Comparison of ENCODE assay signal across 11 mouse cellular contexts in genomic region chr7:73553160-73553559, GRCm38 (mm10). TPM values are rescaled to one million over a fixed set of nuclear protein-coding genes. Genes with fewer than 3 reads are reported as not detected.
A peak's percentile ranks its signal among the peaks of the same experiment; 100 is the strongest.
DNase-seq lines count a peak whose midpoint lies in the region; ATAC-seq and TF ChIP-seq lines count a peak whose summit lies in the region.
"Had no signal": no experiment of that assay in that cellular context is flagged by ENCODE, and none has a peak within 500 bp of the region (broad histone marks: within the 10 kb centered on the region; RNA-seq: fewer than 3 reads in every experiment).

No protein-coding gene starts in this region.

- no peaks in the 10 kb centered on the region for H3K27me3 ChIP-seq in intestine, embryonic 14.5 days (replicated peaks; ENCODE audit: control insufficient read depth, insufficient read depth, low read length)
- H3K27me3 ChIP-seq in intestine, embryonic 15.5 days (replicated peaks) = no peaks in the 10 kb centered on the region
- no peaks in the 10 kb centered on the region for H3K27me3 ChIP-seq in MEL (ENCODE audit: control insufficient read depth in 1 of 2, insufficient read depth in 2 of 2, low read length in 2 of 2)
- no peaks in the 10 kb centered on the region for H3K27me3 ChIP-seq in limb, embryonic 14.5 days (ENCODE audit: control insufficient read depth, insufficient read depth, low read length)

- H3K4me1 ChIP-seq in intestine, embryonic 14.5 days (replicated peaks; ENCODE audit: control insufficient read depth, insufficient read depth, low read length) = peaks cover 4% of the 10 kb centered on the region; the same call in 1 of the 2 replicates
- peaks cover 3% of the 10 kb centered on the region; the same call in 1 of the 2 replicates for H3K4me1 ChIP-seq in intestine, embryonic 15.5 days (replicated peaks)
- peaks cover 6 to 31% of the 10 kb centered on the region in 2 experiments for H3K4me1 ChIP-seq in MEL (ENCODE audit: control insufficient read depth in 1 of 2, insufficient read depth in 2 of 2, low read length in 2 of 2)
- peaks cover 3% of the 10 kb centered on the region; the same call in 1 of the 2 replicates for H3K4me1 ChIP-seq in limb, embryonic 14.5 days (ENCODE audit: control insufficient read depth, insufficient read depth, low read length)

- peaks cover 40% of the 10 kb centered on the region for H3K36me3 ChIP-seq in intestine, embryonic 14.5 days (ENCODE audit: control insufficient read depth, insufficient read depth, low read length)
- peaks cover 6% of the 10 kb centered on the region for H3K36me3 ChIP-seq in intestine, embryonic 15.5 days
- peaks cover 42 to 67% of the 10 kb centered on the region in 2 experiments for H3K36me3 ChIP-seq in MEL (ENCODE audit: control insufficient read depth in 1 of 2, insufficient read depth in 2 of 2, low read length in 2 of 2)
- peaks cover 28% of the 10 kb centered on the region for H3K36me3 ChIP-seq in limb, embryonic 14.5 days (ENCODE audit: control insufficient read depth, insufficient read depth, low read length)

- TF ChIP-seq POLR2A in MEL (IDR thresholded peaks at IDR 0.05; ENCODE audit: control insufficient read depth in 1 of 2, insufficient read depth in 1 of 2, low read depth in 1 of 2, low read length in 2 of 2, poor library complexity in 1 of 2) = no peak
- no peak for TF ChIP-seq POLR2A in brain, embryonic 14.5 days (IDR thresholded peaks at IDR 0.05; ENCODE audit: borderline replicate concordance, extremely low read depth, insufficient read depth, insufficient read length, poor library complexity, severe bottlenecking)
- no peak for TF ChIP-seq POLR2A in limb, embryonic 14.5 days (IDR thresholded peaks at IDR 0.05; ENCODE audit: borderline replicate concordance, extremely low read depth, insufficient read depth, insufficient read length)

- H3K4me3 ChIP-seq in intestine, embryonic 14.5 days (ENCODE audit: low read depth, low read length) = 0 out of 2 replicates have a peak overlapping the region, but pooled peaks have one; percentile 16
- H3K4me3 ChIP-seq in intestine, embryonic 15.5 days (replicated peaks) = no peak overlapping the region
- H3K4me3 ChIP-seq in MEL (ENCODE audit: control insufficient read depth in 1 of 2, insufficient read depth in 1 of 2, low read depth in 2 of 2, low read length in 2 of 2) = peak overlapping the region in 1 of 2 experiments; percentile 5; a peak in 1 of 4 replicates
- H3K4me3 ChIP-seq in limb, embryonic 14.5 days (replicated peaks; ENCODE audit: low read length) = no peak overlapping the region

- no peak for TF ChIP-seq RAD21 in MEL (IDR thresholded peaks at IDR 0.05; ENCODE audit: low read depth, low read length)

- TF ChIP-seq CTCF in MEL (IDR thresholded peaks at IDR 0.05 in 2 of 3, conservative IDR thresholded peaks at IDR 0.05 in 1 of 3; ENCODE audit: control insufficient read depth in 1 of 3, insufficient read depth in 1 of 3, low read depth in 2 of 3, low read length in 3 of 3, poor library complexity in 1 of 3, severe bottlenecking in 1 of 3) = no peak
- TF ChIP-seq CTCF in brain, embryonic 14.5 days (IDR thresholded peaks at IDR 0.05; ENCODE audit: borderline replicate concordance, extremely low read depth, insufficient read depth, insufficient read length) = no peak

- no peak overlapping the region for H3K9ac ChIP-seq in intestine, embryonic 14.5 days (ENCODE audit: low read length)
- no peak overlapping the region for H3K9ac ChIP-seq in intestine, embryonic 15.5 days
- H3K9ac ChIP-seq in MEL (ENCODE audit: control insufficient read depth, low read depth, low read length, poor library complexity, severe bottlenecking) = no peak overlapping the region
- no peak overlapping the region for H3K9ac ChIP-seq in limb, embryonic 14.5 days (ENCODE audit: low read depth, low read length, severe bottlenecking)

- no peak for ATAC-seq in intestine, embryonic 14.5 days (replicated peaks; ENCODE audit: low FRiP score, low TSS enrichment, low read depth)
- no peak for ATAC-seq in intestine, embryonic 15.5 days
- ATAC-seq in limb, embryonic 14.5 days (ENCODE audit: low FRiP score, low read depth) = no peak

- H3K9me3 ChIP-seq in intestine, embryonic 14.5 days (ENCODE audit: control insufficient read depth, low read length) = no peaks in the 10 kb centered on the region
- no peaks in the 10 kb centered on the region for H3K9me3 ChIP-seq in intestine, embryonic 15.5 days
- no peaks in the 10 kb centered on the region for H3K9me3 ChIP-seq in MEL (replicated peaks; ENCODE audit: insufficient read depth, low read length)
- H3K9me3 ChIP-seq in limb, embryonic 14.5 days (ENCODE audit: control insufficient read depth, low read length) = no peaks in the 10 kb centered on the region

- H3K79me2 ChIP-seq in MEL (ENCODE audit: control insufficient read depth, insufficient read depth, low read length, poor library complexity) = peaks cover 50% of the 10 kb centered on the region

- H3K27ac ChIP-seq in intestine, embryonic 14.5 days (ENCODE audit: low read depth) = no peak overlapping the region
- no peak overlapping the region for H3K27ac ChIP-seq in intestine, embryonic 15.5 days
- no peak overlapping the region for H3K27ac ChIP-seq in MEL (ENCODE audit: control insufficient read depth, low read depth, low read length)
- no peak overlapping the region for H3K27ac ChIP-seq in limb, embryonic 14.5 days (replicated peaks; ENCODE audit: low read depth, low read length)

- 63% methylated on average over 2 of the region's 2 CpGs for WGBS in intestine, embryonic 14.5 days
- WGBS in intestine, embryonic 15.5 days = 51% methylated on average over 2 of the region's 2 CpGs
- WGBS in limb, embryonic 14.5 days = 61% methylated on average over 2 of the region's 2 CpGs

- peak overlapping the region; percentile 40 for H3K4me2 ChIP-seq in intestine, embryonic 14.5 days (ENCODE audit: low read length)
- H3K4me2 ChIP-seq in intestine, embryonic 15.5 days (replicated peaks) = no peak overlapping the region
- peak overlapping the region; percentile 35; the same call in 1 of the 2 replicates for H3K4me2 ChIP-seq in limb, embryonic 14.5 days (replicated peaks; ENCODE audit: low read depth, low read length, severe bottlenecking)

- DNase-seq in intestine, embryonic 14.5 days (ENCODE audit: low spot score) = no peak
- DNase-seq in MEL (ENCODE audit: low read depth, low spot score) = peak; percentile 39
- peak; percentile 47 for DNase-seq in brain, embryonic 14.5 days (ENCODE audit: low read depth)
- no peak for DNase-seq in limb, embryonic 14.5 days (ENCODE audit: low spot score)
- no peak for DNase-seq in layer of hippocampus, adult 8-10 months (ENCODE audit: low spot score in 2 of 2)
- DNase-seq in frontal cortex, postnatal 14 days (ENCODE audit: low spot score in 2 of 2) = no peak
- no peak for DNase-seq in kidney, postnatal 25 days
- DNase-seq: adrenal gland, postnatal 14 days; cerebellum, adult 9-10 months; lung, adult 2 months had no signal

- no peak; a peak in 1 of 4 replicates for TF ChIP-seq EP300 in MEL (IDR thresholded peaks at IDR 0.05; ENCODE audit: low read depth in 1 of 2, low read length in 2 of 2)

TF ChIP-seq in MEL, 35 proteins besides CTCF, POLR2A, EP300 and RAD21:
- TF ChIP-seq MXI1 (IDR thresholded peaks at IDR 0.05; ENCODE audit: low read depth, low read length) (no peak), KAT2A (conservative IDR thresholded peaks at IDR 0.05; ENCODE audit: low read depth, low read length) (no peak), UBTF (IDR thresholded peaks at IDR 0.05; ENCODE audit: borderline replicate concordance, insufficient read depth, low read depth, low read length) (no peak), ETS1 (IDR thresholded peaks at IDR 0.05; ENCODE audit: low read depth, low read length) (no peak), ELF1 (IDR thresholded peaks at IDR 0.05; ENCODE audit: low read depth, low read length) (no peak), ZKSCAN1 (IDR thresholded peaks at IDR 0.05; ENCODE audit: low read depth, low read length) (no peak), SIN3A (IDR thresholded peaks at IDR 0.05; ENCODE audit: low read length) (no peak), TAL1 (IDR thresholded peaks at IDR 0.05; ENCODE audit: low read length) (no peak), E2F4 (IDR thresholded peaks at IDR 0.05; ENCODE audit: borderline replicate concordance, low read depth, low read length) (no peak), MYB (IDR thresholded peaks at IDR 0.05; ENCODE audit: low read depth, low read length) (no peak), RCOR1 (IDR thresholded peaks at IDR 0.05; ENCODE audit: low read depth, low read length) (no peak), ZNF384 (IDR thresholded peaks at IDR 0.05; ENCODE audit: low read depth, low read length) (no peak), ZC3H11A (IDR thresholded peaks at IDR 0.05; ENCODE audit: low read depth, low read length) (no peak), TBP (IDR thresholded peaks at IDR 0.05; ENCODE audit: low read depth, low read length) (no peak), GABPA (IDR thresholded peaks at IDR 0.05; ENCODE audit: low read depth, low read length) (no peak), USF2 (IDR thresholded peaks at IDR 0.05; ENCODE audit: borderline replicate concordance in 1 of 2, insufficient read depth in 1 of 2, low read depth in 1 of 2, low read length in 2 of 2) (no peak), NRF1 (IDR thresholded peaks at IDR 0.05; ENCODE audit: insufficient read depth, low read depth, low read length, poor library complexity, severe bottlenecking) (no peak), MAFK (IDR thresholded peaks at IDR 0.05; ENCODE audit: borderline replicate concordance, low read depth, low read length) (no peak), JUND (IDR thresholded peaks at IDR 0.05; ENCODE audit: low read depth, low read length) (no peak)

RNA-seq across cellular contexts. Expression of gene Chd2, which starts 11.5 kb away (rescaled TPM):
- polyA plus RNA-seq in intestine, embryonic 14.5 days (2014; fragmentation: Nextera tagmentation; extraction: Ambion mirVana) = 50.5 and 68.2 TPM in 2 replicates
- 39.3 and 46.0 TPM in 2 replicates for polyA plus RNA-seq in intestine, embryonic 15.5 days (2015; fragmentation: Nextera tagmentation; extraction: Ambion mirVana)
- total RNA-seq in MEL (2012; rRNA removed) = 9.9 and 16.9 TPM in 2 replicates
- 100 to 1,000 TPM in 1 of 2 experiments, 10 to 100 TPM in 1; 21.4 to 275 TPM for polyA plus RNA-seq in MEL (2012; ENCODE audit: insufficient read depth in 1 of 2, insufficient read length in 2 of 2, low read depth in 1 of 2, low replicate concordance in 2 of 2, missing spikeins in 1 of 2)
- 51.8 and 54.9 TPM in 2 replicates for polyA plus RNA-seq in brain, embryonic 14.5 days (2012; rRNA removed)
- polyA plus RNA-seq in limb, embryonic 14.5 days (2012; rRNA removed) = 55.6 and 61.7 TPM in 2 replicates
- 56.5 and 65.4 TPM in 2 replicates for polyA plus RNA-seq in limb, embryonic 14.5 days (2014; fragmentation: Nextera tagmentation; extraction: Ambion mirVana)
- total RNA-seq in layer of hippocampus, adult 8-10 months (2022) = 10 to 100 TPM; 42.5 to 70.6 (median 55.4) TPM

Comparison
In these comparisons a context has a peak if more than half of its experiments do, and no peak if none do; other contexts are left out.
1. DNase-seq: peak in MEL (single experiment) and brain, embryonic 14.5 days (single experiment); none in intestine, embryonic 14.5 days (single experiment), limb, embryonic 14.5 days (single experiment), layer of hippocampus, adult 8-10 months (0 of 2), frontal cortex, postnatal 14 days (0 of 2) and kidney, postnatal 25 days (0 of 2).